Mouse (Mus musculus) limb, embryonic 13.5 days (tissue): ENCODE data around the gene Trpv2. TPM values are rescaled to one million over a fixed set of nuclear protein-coding genes. Genes with fewer than 3 reads are reported as not detected.
"Not testable (repeated sequence)": the region's sequence is repeated elsewhere in the genome, so short reads cannot be mapped to it uniquely, and the experiment has no call there.

Experiments
- ATAC-seq: fragments of 200-750 bp; cut with Nextera tagmentation; 2 replicates; pipeline ENCODE4 v1.8.0; 2017; ENCODE audit warnings: low read depth, moderate number of reproducible peaks, moderate TSS enrichment; ENCODE audit not compliant: low FRiP score
- H3K27ac ChIP-seq: fragments of 300-500 bp; sonication (generic); 2 replicates; pipeline ENCODE4 v1.5.1; 2015; ENCODE audit warnings: inconsistent platforms, mild to moderate bottlenecking, moderate library complexity
- H3K27me3 ChIP-seq: fragments of 300-500 bp; sonication (generic); 2 replicates; pipeline ENCODE4 v1.6.1; 2015; ENCODE audit warnings: mild to moderate bottlenecking, inconsistent platforms
- H3K36me3 ChIP-seq: fragments of 300-500 bp; sonication (generic); 2 replicates; pipeline ENCODE4 v1.6.1; 2015; ENCODE audit warnings: inconsistent platforms, mild to moderate bottlenecking, moderate library complexity
- H3K4me1 ChIP-seq: fragments of 300-500 bp; sonication (generic); 2 replicates; pipeline ENCODE4 v1.6.1; 2015; ENCODE audit warnings: inconsistent platforms
- H3K4me2 ChIP-seq: fragments of 300-500 bp; sonication (generic); replicated peaks from 2 replicates; pipeline ENCODE4 v1.6.1; 2015; ENCODE audit warnings: inconsistent platforms, mild to moderate bottlenecking, moderate library complexity
- H3K4me3 ChIP-seq: fragments of 300-500 bp; sonication (generic); 2 replicates; pipeline ENCODE4 v1.5.1; 2015; ENCODE audit warnings: moderate library complexity, mild to moderate bottlenecking, inconsistent platforms
- H3K9ac ChIP-seq: fragments of 300-500 bp; sonication (generic); 2 replicates; pipeline ENCODE4 v1.6.1; 2015; ENCODE audit warnings: mild to moderate bottlenecking, inconsistent platforms
- H3K9me3 ChIP-seq: fragments of 300-500 bp; sonication (generic); 2 replicates; pipeline ENCODE4 v1.6.1; 2016; ENCODE audit warnings: inconsistent platforms
- WGBS: fragments of 180-500 bp; shearing (Covaris S2); methylation state at CpG from one replicate; pipeline ENCODE4 v1.1.7; 2015; 5-methylcytosine and 5-hydroxymethylcytosine counted together
- polyA plus RNA-seq: library from polyadenylated mRNA; unstranded; fragments of >200 nt; fragmentation: Nextera tagmentation; extraction: Ambion mirVana; gene quantifications from 2 replicates; pipeline ENCODE4 v1.2.1, GENCODE M21; 2015

The Trpv2 gene
- polyA plus RNA-seq, 1 experiment from 2014 or later = 2.4 TPM

- peaks cover 11% of the 10 kb centered on the region for H3K36me3 ChIP-seq
- ATAC-seq = no peak
- peak overlapping the region; percentile 92 for H3K4me2 ChIP-seq
- peaks cover 65% of the 10 kb centered on the region for H3K4me1 ChIP-seq
- H3K9me3 ChIP-seq = no peaks in the 10 kb centered on the region
- WGBS = 37% methylated on average over 7 of the region's 7 CpGs
- H3K27ac ChIP-seq = peak overlapping the region; percentile 80
- peak overlapping the region; percentile 85; the same call in 1 of the 2 replicates for H3K9ac ChIP-seq
- peak overlapping the region; percentile 76 for H3K4me3 ChIP-seq
- H3K27me3 ChIP-seq = no peaks in the 10 kb centered on the region
Observed at GRCm38 (mm10) chr11:62646958-62647515, 72.8 kb downstream of the Trpv2 start.

- Histone ChIP-seq H3K27me3 (no peaks in the 10 kb centered on the region), H3K27ac (peak within 1 kb of the TSS; percentile 87), H3K4me1 (peaks cover 56% of the 10 kb centered on the region), H3K4me3 (peak within 1 kb of the TSS; percentile 76), H3K4me2 (peak within 1 kb of the TSS; percentile 92), H3K36me3 (peaks cover 17% of the 10 kb centered on the region), H3K9ac (peak within 1 kb of the TSS; percentile 85), H3K9me3 (no peaks in the 10 kb centered on the region)
- under 1% methylated on average over 64 of the region's 86 CpGs for WGBS
- peak; percentile 20; the same call in 1 of the 2 replicates for ATAC-seq
Observed at GRCm38 (mm10) chr11:62647661-62648590, 73.6 kb downstream of the Trpv2 start, which contains the start of gene Lrrc75a. TSS of gene Lrrc75a (minus strand) at chr11:62648523.

- Histone ChIP-seq H3K9ac (peak within 1 kb of the TSS; percentile 85), H3K27ac (peak within 1 kb of the TSS; percentile 87), H3K36me3 (peaks cover 21% of the 10 kb centered on the region), H3K9me3 (no peaks in the 10 kb centered on the region), H3K4me3 (peak within 1 kb of the TSS; percentile 76), H3K4me1 (peaks cover 51% of the 10 kb centered on the region), H3K27me3 (no peaks in the 10 kb centered on the region), H3K4me2 (peak within 1 kb of the TSS; percentile 92)
- WGBS = under 1% methylated on average over 45 of the region's 53 CpGs
- peak; percentile 87 for ATAC-seq
Observed at GRCm38 (mm10) chr11:62648591-62649391, 74.5 kb downstream of the Trpv2 start, which contains the start of gene Mmgt2. TSS of gene Mmgt2 (plus strand) at chr11:62648664.

- H3K9me3 ChIP-seq, H3K27me3 ChIP-seq, ATAC-seq, H3K27ac ChIP-seq, H3K9ac ChIP-seq: not testable (repeated sequence)
- 79% methylated on average over 4 of the region's 4 CpGs for WGBS
- Histone ChIP-seq H3K36me3 (peaks cover 31% of the 10 kb centered on the region), H3K4me3 (peak overlapping the region; percentile 76; the same call in 1 of the 2 replicates), H3K4me2 (peak overlapping the region; percentile 92), H3K4me1 (peaks cover 41% of the 10 kb centered on the region)
Observed at GRCm38 (mm10) chr11:62649803-62650202, 75.5 kb downstream of the Trpv2 start.

Other genes with a start within 250 kb of the Trpv2 start
- 8.9 and 9.6 TPM in 2 replicates for gene Pigl, start 116.0 kb upstream of the Trpv2 start, polyA plus RNA-seq
- gene Ncor1, start 115.9 kb upstream of the Trpv2 start, polyA plus RNA-seq = 170 and 173 TPM in 2 replicates
- 23.6 and 26.8 TPM in 2 replicates for gene Cenpv, start 35.2 kb upstream of the Trpv2 start, polyA plus RNA-seq
- gene Ubb, start 23.3 kb upstream of the Trpv2 start, polyA plus RNA-seq = 3,843 and 3,876 TPM in 2 replicates
- gene Lrrc75a, start 74.0 kb downstream of the Trpv2 start, polyA plus RNA-seq = 14.9 and 15.5 TPM in 2 replicates
- 68.2 and 69.4 TPM in 2 replicates for gene Mmgt2, start 74.2 kb downstream of the Trpv2 start, polyA plus RNA-seq
- 14.4 and 15.1 TPM in 2 replicates for gene Zfp287, start 157.4 kb downstream of the Trpv2 start, polyA plus RNA-seq
- not detected in 2 replicates for gene Gm10428, start 178.6 kb downstream of the Trpv2 start, polyA plus RNA-seq
- 37.7 and 37.8 TPM in 2 replicates for gene Zfp286, start 215.0 kb downstream of the Trpv2 start, polyA plus RNA-seq
- gene Trim16, start 245.7 kb downstream of the Trpv2 start, polyA plus RNA-seq = 17.0 and 17.7 TPM in 2 replicates